Mouse (Mus musculus): Measurements from ENCODE around the gene Pfdn5. TPM values are rescaled to one million over a fixed set of nuclear protein-coding genes. Genes with fewer than 3 reads are reported as not detected.

The Pfdn5 gene
- polyA plus RNA-seq, 1 experiment from 2014 or later, result 380 TPM

GRCm38 (mm10) chr15:102358126-102358525 lies 32.2 kb downstream of the Pfdn5 start:
- H3K4me2 ChIP-seq, result peak overlapping the region; percentile 35
- H3K4me1 ChIP-seq, result peaks cover 45% of the 10 kb centered on the region
- ATAC-seq (ENCODE audit: insufficient number of reproducible peaks, low FRiP score, low TSS enrichment, low read depth), result no peak
- WGBS, result 4% methylated on average over 25 of the region's 25 CpGs
- no peaks in the 10 kb centered on the region for H3K9me3 ChIP-seq
- no peaks in the 10 kb centered on the region for H3K36me3 ChIP-seq
- H3K4me3 ChIP-seq, result peak overlapping the region; percentile 6
- H3K9ac ChIP-seq, result no peak overlapping the region
- no peak overlapping the region for H3K27ac ChIP-seq
- peaks cover 17% of the 10 kb centered on the region for H3K27me3 ChIP-seq

- peaks cover 45% of the 10 kb centered on the region for H3K4me1 ChIP-seq
- peaks cover 17% of the 10 kb centered on the region for H3K27me3 ChIP-seq
- H3K9ac ChIP-seq, result no peak overlapping the region
- 34% methylated on average over 5 of the region's 5 CpGs for WGBS
- ATAC-seq (ENCODE audit: insufficient number of reproducible peaks, low FRiP score, low TSS enrichment, low read depth), result no peak
- H3K36me3 ChIP-seq, result no peaks in the 10 kb centered on the region
- no peak overlapping the region for H3K4me2 ChIP-seq
- no peak overlapping the region for H3K27ac ChIP-seq
- no peaks in the 10 kb centered on the region for H3K9me3 ChIP-seq
- H3K4me3 ChIP-seq, result no peak overlapping the region
Measured at GRCm38 (mm10) chr15:102358834-102359233, 32.9 kb downstream of the Pfdn5 start.

GRCm38 (mm10) chr15:102362648-102363047 lies 36.7 kb downstream of the Pfdn5 start:
- no peaks in the 10 kb centered on the region for H3K36me3 ChIP-seq
- H3K4me3 ChIP-seq, result peak overlapping the region; percentile 14
- H3K4me2 ChIP-seq, result peak overlapping the region; percentile 37
- no peaks in the 10 kb centered on the region for H3K9me3 ChIP-seq
- H3K27ac ChIP-seq, result peak overlapping the region; percentile 72
- H3K9ac ChIP-seq, result 0 out of 2 replicates have a peak overlapping the region, but pooled peaks have one; percentile 10
- WGBS, result 12% methylated on average over 10 of the region's 14 CpGs
- peaks cover 32% of the 10 kb centered on the region for H3K4me1 ChIP-seq
- peak; percentile 68 for ATAC-seq (ENCODE audit: insufficient number of reproducible peaks, low FRiP score, low TSS enrichment, low read depth)
- peaks cover 23% of the 10 kb centered on the region for H3K27me3 ChIP-seq

GRCm38 (mm10) chr15:102364678-102365077 lies 38.8 kb downstream of the Pfdn5 start:
- no peak for ATAC-seq (ENCODE audit: insufficient number of reproducible peaks, low FRiP score, low TSS enrichment, low read depth)
- Histone ChIP-seq H3K9ac (no peak overlapping the region), H3K27ac (no peak overlapping the region), H3K36me3 (no peaks in the 10 kb centered on the region), H3K9me3 (no peaks in the 10 kb centered on the region), H3K4me2 (no peak overlapping the region), H3K4me1 (peaks cover 17% of the 10 kb centered on the region), H3K27me3 (peaks cover 10% of the 10 kb centered on the region), H3K4me3 (peak overlapping the region; percentile 29)
- WGBS, result 95% methylated on average over 1 of the region's 1 CpGs

- Histone ChIP-seq H3K27me3 (peaks cover 10% of the 10 kb centered on the region), H3K9me3 (no peaks in the 10 kb centered on the region), H3K36me3 (no peaks in the 10 kb centered on the region), H3K4me3 (peak overlapping the region; percentile 29), H3K9ac (no peak overlapping the region), H3K27ac (0 out of 2 replicates have a peak overlapping the region, but pooled peaks have one; percentile 40), H3K4me1 (peaks cover 31% of the 10 kb centered on the region), H3K4me2 (peak overlapping the region; percentile 47)
- WGBS, result 11% methylated on average over 7 of the region's 7 CpGs
- ATAC-seq (ENCODE audit: insufficient number of reproducible peaks, low FRiP score, low TSS enrichment, low read depth), result no peak
Measured at GRCm38 (mm10) chr15:102366238-102366637, 40.3 kb downstream of the Pfdn5 start.

- H3K9me3 ChIP-seq, result no peaks in the 10 kb centered on the region
- peak within 1 kb of the TSS; percentile 47 for H3K4me2 ChIP-seq
- 0 out of 2 replicates have a peak within 1 kb of the TSS, but pooled peaks have one; percentile 40 for H3K27ac ChIP-seq
- WGBS, result 7% methylated on average over 15 of the region's 15 CpGs
- peak within 1 kb of the TSS; percentile 29 for H3K4me3 ChIP-seq
- H3K27me3 ChIP-seq, result peaks cover 10% of the 10 kb centered on the region
- peaks cover 35% of the 10 kb centered on the region for H3K4me1 ChIP-seq
- H3K9ac ChIP-seq, result peak within 1 kb of the TSS; percentile 20; the same call in 1 of the 2 replicates
- H3K36me3 ChIP-seq, result no peaks in the 10 kb centered on the region
- ATAC-seq (ENCODE audit: insufficient number of reproducible peaks, low FRiP score, low TSS enrichment, low read depth), result no peak
Measured at GRCm38 (mm10) chr15:102366733-102367344, 40.9 kb downstream of the Pfdn5 start, which contains the start of gene Sp7. Gene Sp7 (minus strand): TSS chr15:102367182.

GRCm38 (mm10) chr15:102369972-102370371 lies 44.1 kb downstream of the Pfdn5 start:
- Histone ChIP-seq H3K27ac (peak overlapping the region; percentile 77), H3K4me2 (peak overlapping the region; percentile 36)

GRCm38 (mm10) chr15:102370727-102371126 lies 44.8 kb downstream of the Pfdn5 start:
- Histone ChIP-seq H3K36me3 (no peaks in the 10 kb centered on the region), H3K9me3 (no peaks in the 10 kb centered on the region), H3K27me3 (peaks cover 3% of the 10 kb centered on the region), H3K27ac (peak overlapping the region; percentile 77), H3K4me2 (peak overlapping the region; percentile 36), H3K9ac (no peak overlapping the region), H3K4me3 (peak overlapping the region; percentile 11), H3K4me1 (peaks cover 27% of the 10 kb centered on the region)
- ATAC-seq (ENCODE audit: insufficient number of reproducible peaks, low FRiP score, low TSS enrichment, low read depth), result peak; percentile 74
- WGBS, result 3% methylated on average over 10 of the region's 10 CpGs

More at GRCm38 (mm10) chr15:102369972-102370371, 44.1 kb downstream of the Pfdn5 start:
- Histone ChIP-seq H3K4me1 (peaks cover 27% of the 10 kb centered on the region), H3K27me3 (peaks cover 6% of the 10 kb centered on the region), H3K9me3 (no peaks in the 10 kb centered on the region), H3K9ac (no peak overlapping the region), H3K4me3 (peak overlapping the region; percentile 11; the same call in 1 of the 2 replicates), H3K36me3 (no peaks in the 10 kb centered on the region)
- WGBS, result 15% methylated on average over 13 of the region's 13 CpGs
- ATAC-seq (ENCODE audit: insufficient number of reproducible peaks, low FRiP score, low TSS enrichment, low read depth), result no peak

- H3K4me1 ChIP-seq, result peaks cover 26% of the 10 kb centered on the region
- no peaks in the 10 kb centered on the region for H3K36me3 ChIP-seq
- peak overlapping the region; percentile 90 for H3K27ac ChIP-seq
- H3K9ac ChIP-seq, result peak overlapping the region; percentile 55
- peak; percentile 75; the same call in 1 of the 2 replicates for ATAC-seq (ENCODE audit: insufficient number of reproducible peaks, low FRiP score, low TSS enrichment, low read depth)
- H3K4me3 ChIP-seq, result peak overlapping the region; percentile 62
- under 1% methylated on average over 37 of the region's 43 CpGs for WGBS
- H3K27me3 ChIP-seq, result no peaks in the 10 kb centered on the region
- no peaks in the 10 kb centered on the region for H3K9me3 ChIP-seq
- H3K4me2 ChIP-seq, result peak overlapping the region; percentile 90
Measured at GRCm38 (mm10) chr15:102376453-102377162, 50.7 kb downstream of the Pfdn5 start.

- Histone ChIP-seq H3K4me2 (peak overlapping the region; percentile 90), H3K4me3 (peak overlapping the region; percentile 62), H3K27me3 (no peaks in the 10 kb centered on the region), H3K36me3 (no peaks in the 10 kb centered on the region), H3K27ac (peak overlapping the region; percentile 90), H3K4me1 (peaks cover 26% of the 10 kb centered on the region), H3K9me3 (no peaks in the 10 kb centered on the region), H3K9ac (peak overlapping the region; percentile 55)
- peak; percentile 64 for ATAC-seq (ENCODE audit: insufficient number of reproducible peaks, low FRiP score, low TSS enrichment, low read depth)
- WGBS, result 0% methylated on average over 7 of the region's 7 CpGs
Measured at GRCm38 (mm10) chr15:102377163-102377543, 51.2 kb downstream of the Pfdn5 start.

- H3K27me3 ChIP-seq, result no peaks in the 10 kb centered on the region
- H3K36me3 ChIP-seq, result no peaks in the 10 kb centered on the region
- peak overlapping the region; percentile 90 for H3K4me2 ChIP-seq
- H3K9me3 ChIP-seq, result no peaks in the 10 kb centered on the region
- peak overlapping the region; percentile 62 for H3K4me3 ChIP-seq
- no peak overlapping the region for H3K9ac ChIP-seq
- ATAC-seq (ENCODE audit: insufficient number of reproducible peaks, low FRiP score, low TSS enrichment, low read depth), result peak; percentile 31; the same call in 1 of the 2 replicates
- peak overlapping the region; percentile 90 for H3K27ac ChIP-seq
- peaks cover 26% of the 10 kb centered on the region for H3K4me1 ChIP-seq
- 6% methylated on average over 10 of the region's 10 CpGs for WGBS
Measured at GRCm38 (mm10) chr15:102377810-102378262, 51.9 kb downstream of the Pfdn5 start.
